Mouse (Mus musculus) mature B cell (primary cell): ENCODE data around the gene Gm2022.
"Not testable (repeated sequence)": the region's sequence is repeated elsewhere in the genome, so short reads cannot be mapped to it uniquely, and the experiment has no call there.

Source experiments
- in situ Hi-C: fragments of 300-500 bp; cut with MboI; formaldehyde crosslinking; loops from 2 replicates; pipeline ENCODE4 v1.14.3; 2019

The Gm2022 gene

GRCm38 (mm10) chr12:87895070-87895469 is at the start of gene Gm2022:
TSS of gene Gm2022 (plus strand) at chr12:87895370.
- in situ Hi-C loops = not testable (repeated sequence)

- in situ Hi-C loops = not testable (repeated sequence)
These were observed 44.5 kb upstream of the Gm2022 start for GRCm38 (mm10) chr12:87850657-87851056.

- in situ Hi-C loops = not testable (repeated sequence)
These were observed 39.1 kb upstream of the Gm2022 start for GRCm38 (mm10) chr12:87856067-87856466.

GRCm38 (mm10) chr12:87861740-87862692 is 33.2 kb upstream of the Gm2022 start:
- in situ Hi-C loops = not testable (repeated sequence)

DNA sequence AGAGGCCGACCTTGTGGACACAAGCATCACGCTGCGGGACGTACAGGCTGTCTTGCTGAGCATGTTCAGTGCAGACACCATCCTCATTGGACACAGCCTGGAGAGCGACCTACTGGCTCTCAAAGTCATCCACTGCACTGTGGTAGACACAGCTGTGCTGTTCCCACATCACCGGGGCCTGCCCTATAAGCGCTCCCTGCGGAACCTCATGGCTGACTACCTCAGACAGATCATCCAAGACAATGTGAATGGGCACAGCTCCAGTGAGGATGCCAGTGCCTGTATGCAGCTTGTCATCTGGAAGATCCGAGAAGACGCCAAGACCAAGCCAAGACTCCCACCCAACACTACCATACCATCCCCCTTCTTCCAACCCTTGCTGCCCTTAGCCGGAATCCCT is 31.5 kb upstream of the Gm2022 start:
- in situ Hi-C loops = not testable (repeated sequence)

- in situ Hi-C loops = not testable (repeated sequence)
These were observed 31.1 kb upstream of the Gm2022 start for GRCm38 (mm10) chr12:87864048-87864447.

DNA sequence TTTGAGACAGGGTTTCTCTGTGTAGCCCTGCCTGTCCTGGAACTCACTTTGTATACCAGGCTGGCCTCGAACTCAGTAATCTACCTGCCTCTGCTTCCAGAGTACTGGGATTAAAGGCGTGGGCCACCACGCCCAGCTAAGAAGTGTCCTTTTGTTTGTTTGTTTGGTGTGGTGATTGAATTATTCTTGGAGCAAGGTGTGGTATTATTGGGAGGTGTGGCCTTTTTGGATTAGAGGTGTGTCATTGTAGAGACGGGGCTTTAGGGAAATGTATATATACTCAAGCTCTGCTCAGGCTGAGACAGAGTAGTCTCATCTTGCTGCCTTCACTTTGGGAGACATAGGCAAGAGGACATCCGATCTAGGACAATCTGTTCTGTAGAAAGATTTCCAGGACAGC is 21.4 kb upstream of the Gm2022 start, which contains the start of gene Gm2016:
Gm2016 (plus strand) TSS at position 301 of the 400 bp plus-strand sequence.
- in situ Hi-C loops = not testable (repeated sequence)

GRCm38 (mm10) chr12:87919721-87920120 is 24.6 kb downstream of the Gm2022 start, which contains the start of gene Gm2035:
TSS of gene Gm2035 (minus strand) at chr12:87919857.
- in situ Hi-C loops = not testable (repeated sequence)
